Mouse (Mus musculus): ENCODE data around the gene Syn3. TPM values are rescaled to one million over a fixed set of nuclear protein-coding genes. Genes with fewer than 3 reads are reported as not detected.
A peak's percentile ranks its signal among the peaks of the same experiment; 100 is the strongest.

Gene Syn3
- polyA plus RNA-seq, 1 experiment from 2014 or later, result 44.1 TPM

GRCm38 (mm10) chr10:86312976-86313375, 185.7 kb downstream of the Syn3 start:
- Histone ChIP-seq H3K4me1 (ENCODE audit: control insufficient read depth, insufficient read depth, low read length) (no peaks in the 10 kb centered on the region), H3K9ac (replicated peaks; ENCODE audit: low read depth, low read length) (no peak overlapping the region), H3K27ac (ENCODE audit: low read depth, low read length) (no peak overlapping the region), H3K27me3 (ENCODE audit: control insufficient read depth, insufficient read depth, low read length) (no peaks in the 10 kb centered on the region), H3K4me2 (ENCODE audit: low read depth, low read length) (no peak overlapping the region), H3K4me3 (ENCODE audit: low read depth, low read length) (no peak overlapping the region), H3K9me3 (ENCODE audit: control insufficient read depth, low read length) (no peaks in the 10 kb centered on the region), H3K36me3 (ENCODE audit: control insufficient read depth, insufficient read depth, low read length) (no peaks in the 10 kb centered on the region)
- ATAC-seq (ENCODE audit: low read depth), result no peak
- 93% methylated on average over 3 of the region's 3 CpGs for WGBS

GRCm38 (mm10) chr10:86310527-86310926, 188.2 kb downstream of the Syn3 start:
- no peak for ATAC-seq (ENCODE audit: low read depth)
- Histone ChIP-seq H3K9ac (replicated peaks; ENCODE audit: low read depth, low read length) (no peak overlapping the region), H3K4me2 (ENCODE audit: low read depth, low read length) (no peak overlapping the region), H3K9me3 (ENCODE audit: control insufficient read depth, low read length) (no peaks in the 10 kb centered on the region), H3K4me3 (ENCODE audit: low read depth, low read length) (no peak overlapping the region), H3K36me3 (ENCODE audit: control insufficient read depth, insufficient read depth, low read length) (no peaks in the 10 kb centered on the region), H3K27me3 (ENCODE audit: control insufficient read depth, insufficient read depth, low read length) (no peaks in the 10 kb centered on the region), H3K4me1 (ENCODE audit: control insufficient read depth, insufficient read depth, low read length) (no peaks in the 10 kb centered on the region), H3K27ac (ENCODE audit: low read depth, low read length) (no peak overlapping the region)
- WGBS, result 44% methylated on average over 6 of the region's 6 CpGs

GRCm38 (mm10) chr10:86307235-86307634, 191.5 kb downstream of the Syn3 start:
- H3K9ac ChIP-seq (replicated peaks; ENCODE audit: low read depth, low read length), result no peak overlapping the region

GRCm38 (mm10) chr10:86304583-86304982, 194.1 kb downstream of the Syn3 start:
- H3K27me3 ChIP-seq (ENCODE audit: control insufficient read depth, insufficient read depth, low read length), result peaks cover 7% of the 10 kb centered on the region; the same call in 1 of the 2 replicates
- H3K4me3 ChIP-seq (ENCODE audit: low read depth, low read length), result no peak overlapping the region
- H3K4me2 ChIP-seq (ENCODE audit: low read depth, low read length), result no peak overlapping the region
- ATAC-seq (ENCODE audit: low read depth), result no peak
- H3K9ac ChIP-seq (replicated peaks; ENCODE audit: low read depth, low read length), result no peak overlapping the region
- no peak overlapping the region for H3K27ac ChIP-seq (ENCODE audit: low read depth, low read length)
- no peaks in the 10 kb centered on the region for H3K36me3 ChIP-seq (ENCODE audit: control insufficient read depth, insufficient read depth, low read length)
- 0% methylated on average over 2 of the region's 2 CpGs for WGBS
- H3K9me3 ChIP-seq (ENCODE audit: control insufficient read depth, low read length), result no peaks in the 10 kb centered on the region
- H3K4me1 ChIP-seq (ENCODE audit: control insufficient read depth, insufficient read depth, low read length), result peaks cover 16% of the 10 kb centered on the region; the same call in 1 of the 2 replicates

More at GRCm38 (mm10) chr10:86307235-86307634, 191.5 kb downstream of the Syn3 start:
- Histone ChIP-seq H3K27me3 (ENCODE audit: control insufficient read depth, insufficient read depth, low read length) (no peaks in the 10 kb centered on the region), H3K27ac (ENCODE audit: low read depth, low read length) (no peak overlapping the region), H3K36me3 (ENCODE audit: control insufficient read depth, insufficient read depth, low read length) (no peaks in the 10 kb centered on the region), H3K4me1 (ENCODE audit: control insufficient read depth, insufficient read depth, low read length) (peaks cover 8% of the 10 kb centered on the region; the same call in 1 of the 2 replicates), H3K4me2 (ENCODE audit: low read depth, low read length) (no peak overlapping the region), H3K4me3 (ENCODE audit: low read depth, low read length) (no peak overlapping the region), H3K9me3 (ENCODE audit: control insufficient read depth, low read length) (no peaks in the 10 kb centered on the region)
- no peak for ATAC-seq (ENCODE audit: low read depth)
- WGBS, result 92% methylated on average over 4 of the region's 4 CpGs

GRCm38 (mm10) chr10:86303495-86303876, 195.2 kb downstream of the Syn3 start:
- no peak overlapping the region for H3K27ac ChIP-seq (ENCODE audit: low read depth, low read length)
- no peak for ATAC-seq (ENCODE audit: low read depth)

GRCm38 (mm10) chr10:86302761-86303494, 195.8 kb downstream of the Syn3 start:
- Histone ChIP-seq H3K4me3 (ENCODE audit: low read depth, low read length) (peak overlapping the region; percentile 13; the same call in 1 of the 2 replicates), H3K36me3 (ENCODE audit: control insufficient read depth, insufficient read depth, low read length) (no peaks in the 10 kb centered on the region), H3K9me3 (ENCODE audit: control insufficient read depth, low read length) (no peaks in the 10 kb centered on the region), H3K4me2 (ENCODE audit: low read depth, low read length) (peak overlapping the region; percentile 96), H3K9ac (replicated peaks; ENCODE audit: low read depth, low read length) (no peak overlapping the region), H3K4me1 (ENCODE audit: control insufficient read depth, insufficient read depth, low read length) (peaks cover 16% of the 10 kb centered on the region; the same call in 1 of the 2 replicates), H3K27ac (ENCODE audit: low read depth, low read length) (no peak overlapping the region), H3K27me3 (ENCODE audit: control insufficient read depth, insufficient read depth, low read length) (peaks cover 7% of the 10 kb centered on the region; the same call in 1 of the 2 replicates)
- 20% methylated on average over 8 of the region's 8 CpGs for WGBS
- ATAC-seq (ENCODE audit: low read depth), result peak; percentile 42

More at GRCm38 (mm10) chr10:86303495-86303876, 195.2 kb downstream of the Syn3 start:
- 57% methylated on average over 2 of the region's 2 CpGs for WGBS
- no peak overlapping the region for H3K4me3 ChIP-seq (ENCODE audit: low read depth, low read length)
- peaks cover 7% of the 10 kb centered on the region; the same call in 1 of the 2 replicates for H3K27me3 ChIP-seq (ENCODE audit: control insufficient read depth, insufficient read depth, low read length)
- peaks cover 16% of the 10 kb centered on the region; the same call in 1 of the 2 replicates for H3K4me1 ChIP-seq (ENCODE audit: control insufficient read depth, insufficient read depth, low read length)
- H3K9ac ChIP-seq (replicated peaks; ENCODE audit: low read depth, low read length), result no peak overlapping the region
- peak overlapping the region; percentile 96; the same call in 1 of the 2 replicates for H3K4me2 ChIP-seq (ENCODE audit: low read depth, low read length)
- H3K9me3 ChIP-seq (ENCODE audit: control insufficient read depth, low read length), result no peaks in the 10 kb centered on the region
- H3K36me3 ChIP-seq (ENCODE audit: control insufficient read depth, insufficient read depth, low read length), result no peaks in the 10 kb centered on the region

- Histone ChIP-seq H3K36me3 (ENCODE audit: control insufficient read depth, insufficient read depth, low read length) (no peaks in the 10 kb centered on the region), H3K9me3 (ENCODE audit: control insufficient read depth, low read length) (no peaks in the 10 kb centered on the region), H3K27ac (ENCODE audit: low read depth, low read length) (no peak overlapping the region), H3K4me1 (ENCODE audit: control insufficient read depth, insufficient read depth, low read length) (peaks cover 16% of the 10 kb centered on the region; the same call in 1 of the 2 replicates), H3K9ac (replicated peaks; ENCODE audit: low read depth, low read length) (no peak overlapping the region), H3K27me3 (ENCODE audit: control insufficient read depth, insufficient read depth, low read length) (peaks cover 7% of the 10 kb centered on the region; the same call in 1 of the 2 replicates), H3K4me2 (ENCODE audit: low read depth, low read length) (peak overlapping the region; percentile 96), H3K4me3 (ENCODE audit: low read depth, low read length) (peak overlapping the region; percentile 45)
- WGBS, result 55% methylated on average over 4 of the region's 4 CpGs
- no peak for ATAC-seq (ENCODE audit: low read depth)
Measured at GRCm38 (mm10) chr10:86302318-86302648, 196.4 kb downstream of the Syn3 start.

- WGBS, result 22% methylated on average over 4 of the region's 4 CpGs
- Histone ChIP-seq H3K9ac (replicated peaks; ENCODE audit: low read depth, low read length) (peak overlapping the region; percentile 68; the same call in 1 of the 2 replicates), H3K27me3 (ENCODE audit: control insufficient read depth, insufficient read depth, low read length) (peaks cover 7% of the 10 kb centered on the region; the same call in 1 of the 2 replicates)
Measured at GRCm38 (mm10) chr10:86301593-86302317, 196.9 kb downstream of the Syn3 start.

More at GRCm38 (mm10) chr10:86301593-86302317, 196.9 kb downstream of the Syn3 start:
- ATAC-seq (ENCODE audit: low read depth), result no peak
- Histone ChIP-seq H3K4me3 (ENCODE audit: low read depth, low read length) (peak overlapping the region; percentile 45), H3K36me3 (ENCODE audit: control insufficient read depth, insufficient read depth, low read length) (no peaks in the 10 kb centered on the region), H3K9me3 (ENCODE audit: control insufficient read depth, low read length) (no peaks in the 10 kb centered on the region), H3K4me2 (ENCODE audit: low read depth, low read length) (peak overlapping the region; percentile 96), H3K4me1 (ENCODE audit: control insufficient read depth, insufficient read depth, low read length) (peaks cover 16% of the 10 kb centered on the region; the same call in 1 of the 2 replicates), H3K27ac (ENCODE audit: low read depth, low read length) (0 out of 2 replicates have a peak overlapping the region, but pooled peaks have one; percentile 19)
